Mouse (Mus musculus): ENCODE measurements around the gene Fam170b.

DNA sequence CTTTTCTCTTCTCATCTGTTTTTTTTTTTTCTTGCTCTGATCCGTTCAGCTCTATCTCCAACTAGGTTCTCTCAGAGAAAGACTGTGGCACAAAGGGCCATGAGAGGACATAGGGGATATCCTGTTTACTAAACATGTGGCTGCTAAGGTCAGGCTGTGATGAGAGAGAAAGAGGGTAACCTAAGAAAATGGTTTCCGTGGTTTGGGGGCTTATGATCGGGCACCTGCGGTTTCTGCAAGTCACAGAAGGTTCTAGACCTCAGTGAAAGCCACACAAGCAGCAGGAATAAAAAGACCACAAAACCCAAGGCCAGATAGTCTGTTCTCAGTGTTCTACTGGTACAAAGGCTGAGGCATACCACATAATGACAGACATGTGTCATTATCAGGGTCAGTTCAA lies 35.4 kb upstream of the Fam170b start:
- TF ChIP-seq POLR2A (IDR thresholded peaks at IDR 0.05; ENCODE audit: low read depth, low read length) (no peak), CTCF (IDR thresholded peaks at IDR 0.05; ENCODE audit: extremely low read depth, insufficient read depth, insufficient read length, insufficient replicate concordance) (no peak)
